Mouse (Mus musculus) fat pad, adult 2 months (tissue): ENCODE results near the gene App.

Experiments used
- DNase-seq: peaks from one replicate; pipeline ENCODE4 v3.0.0-alpha.2; 2011; ENCODE audit warnings: low read depth, low spot score; ENCODE audit errors: extremely low read depth

The App gene

GRCm38 (mm10) chr16:85086303-85086702 is 87.3 kb downstream of the App start:
- DNase-seq = no peak

GRCm38 (mm10) chr16:85085902-85086301 is 87.7 kb downstream of the App start:
- no peak for DNase-seq

- DNase-seq = no peak
Observed at GRCm38 (mm10) chr16:85084152-85084551, 89.4 kb downstream of the App start.

GRCm38 (mm10) chr16:85075330-85075729 is 98.2 kb downstream of the App start:
- no peak for DNase-seq

GRCm38 (mm10) chr16:85074889-85075288 is 98.7 kb downstream of the App start:
- DNase-seq = no peak

DNA sequence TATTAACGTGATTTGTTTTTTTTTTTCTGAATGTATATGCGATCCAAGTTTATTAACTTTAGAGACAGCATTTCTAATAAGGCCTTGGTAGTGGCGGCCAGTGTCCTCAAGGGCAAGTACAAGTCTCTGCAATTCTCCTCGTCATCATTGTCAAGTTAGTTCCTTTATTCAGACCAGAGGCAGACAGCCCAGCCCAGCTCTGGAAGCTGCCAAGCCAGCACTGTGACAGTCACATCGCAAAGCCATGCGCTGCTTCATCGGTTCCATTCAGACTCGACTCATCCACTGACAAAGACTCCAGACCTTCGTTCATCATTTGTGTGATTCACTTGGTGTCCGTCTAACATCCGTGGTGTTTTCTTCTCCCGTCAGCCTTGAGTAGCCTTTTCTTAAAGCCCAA is 100.9 kb downstream of the App start:
- DNase-seq = no peak

DNA sequence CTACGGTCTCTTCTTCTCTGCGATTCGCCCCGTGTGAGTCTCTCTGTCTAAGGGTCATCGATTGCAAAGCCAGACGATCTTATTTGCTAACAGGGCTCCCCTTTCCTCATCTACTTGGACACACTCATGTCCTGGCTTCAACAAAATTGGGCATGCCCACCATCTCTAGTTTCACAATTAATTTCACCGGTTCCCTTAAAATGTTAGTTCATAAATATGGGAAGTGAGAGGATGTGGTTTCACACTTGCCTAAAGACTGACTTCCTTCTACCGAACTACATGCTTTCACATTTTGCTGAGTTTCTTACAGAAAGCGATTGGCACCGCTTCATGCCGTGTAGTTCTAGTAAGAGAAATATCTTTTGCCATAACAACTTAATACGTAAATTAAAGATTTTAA is 101.8 kb downstream of the App start:
- DNase-seq = no peak

DNA sequence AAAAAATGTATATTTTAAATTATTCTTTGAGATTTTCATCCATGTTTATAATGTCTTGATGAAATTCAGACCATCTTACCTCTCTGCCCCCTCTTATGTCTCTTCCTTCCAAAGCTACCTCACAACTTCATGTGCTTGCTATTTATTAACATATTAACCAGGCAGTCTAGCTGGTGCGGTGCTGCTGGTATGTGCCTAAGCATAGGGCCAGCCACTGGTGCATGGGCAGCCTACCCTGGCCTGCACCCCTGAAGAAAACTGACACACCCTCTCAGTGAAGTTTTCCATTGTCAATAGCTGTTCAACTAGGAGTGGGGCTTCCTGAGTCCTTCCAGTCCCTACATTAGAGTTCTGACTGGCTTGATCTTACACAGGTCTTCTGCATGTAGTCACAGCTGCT is 102.3 kb downstream of the App start:
- DNase-seq = no peak

DNA sequence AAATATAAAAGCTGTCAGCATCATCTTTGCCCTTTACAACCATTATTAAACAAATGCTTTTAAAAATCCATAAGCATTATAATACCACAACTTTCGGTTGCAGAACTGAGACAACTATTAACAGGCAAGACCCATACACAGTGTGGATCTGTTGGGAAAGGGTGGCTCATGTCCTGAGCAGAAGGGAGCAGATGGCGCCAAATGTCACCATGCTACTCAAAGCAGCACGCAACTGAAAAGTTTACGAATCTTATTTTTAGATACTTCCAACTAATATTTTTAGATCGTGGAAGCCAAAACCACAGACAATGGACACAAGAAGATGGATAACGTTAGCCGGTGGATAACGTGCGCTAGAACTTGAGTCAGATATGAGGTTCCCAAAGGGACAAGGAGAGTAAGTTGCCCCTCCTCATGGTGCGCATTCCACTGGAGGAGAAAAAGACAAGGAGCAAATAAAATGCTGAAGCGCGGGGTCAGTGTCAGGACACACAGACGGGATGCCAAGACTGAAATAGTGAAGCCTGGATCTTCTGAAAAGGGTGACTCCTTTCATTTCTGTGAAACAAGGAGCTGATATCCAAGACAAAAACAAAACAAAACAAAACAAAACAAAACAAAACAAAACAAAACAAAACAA is 106.2 kb downstream of the App start:
- DNase-seq = no peak

GRCm38 (mm10) chr16:85066227-85066626 is 107.3 kb downstream of the App start:
- no peak for DNase-seq

DNA sequence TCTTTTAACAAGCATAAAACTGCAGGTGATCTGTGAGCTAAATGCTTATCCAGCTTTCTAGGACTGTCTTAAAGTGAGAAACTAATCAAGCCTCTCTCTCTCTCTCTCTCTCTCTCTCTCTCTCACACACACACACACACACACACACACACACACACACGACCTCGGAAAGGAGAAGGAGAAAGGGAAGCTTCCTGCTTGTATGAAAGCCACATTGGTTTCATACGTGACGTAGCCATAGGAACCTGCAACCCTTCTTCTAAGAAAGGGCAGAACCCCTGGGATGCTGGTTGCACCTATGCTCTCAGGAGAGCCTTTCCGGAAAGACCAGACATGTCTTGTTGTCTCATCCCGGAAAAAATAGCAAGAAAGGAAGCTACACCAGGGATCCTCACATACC is 108.8 kb downstream of the App start:
- DNase-seq = no peak

- no peak for DNase-seq
Observed at GRCm38 (mm10) chr16:85062732-85063131, 110.8 kb downstream of the App start.

- no peak for DNase-seq
Observed at GRCm38 (mm10) chr16:85061725-85062124, 111.8 kb downstream of the App start.

- DNase-seq = no peak
Observed at GRCm38 (mm10) chr16:85058138-85058537, 115.4 kb downstream of the App start.

- no peak for DNase-seq
Observed at GRCm38 (mm10) chr16:85056212-85056611, 117.4 kb downstream of the App start.

DNA sequence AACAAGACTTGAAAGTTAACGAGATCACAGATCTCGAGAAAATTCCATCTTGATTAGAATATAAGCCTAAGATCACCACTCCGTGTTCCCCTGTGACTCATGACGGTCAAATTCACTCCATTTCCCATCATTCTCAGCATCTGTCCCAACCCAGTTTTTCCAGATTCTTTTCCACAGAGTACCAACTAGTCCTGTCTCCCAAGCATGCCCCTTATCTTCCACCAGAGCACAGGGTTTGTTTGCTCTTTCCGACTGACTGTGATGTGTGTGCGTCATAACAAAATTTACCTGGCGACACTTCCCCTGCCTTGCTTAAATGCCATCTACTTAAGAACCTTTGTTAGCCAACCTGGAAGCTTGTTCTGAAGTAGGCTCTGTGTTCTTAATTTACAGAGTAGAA is 119.6 kb downstream of the App start:
- DNase-seq = no peak

DNA sequence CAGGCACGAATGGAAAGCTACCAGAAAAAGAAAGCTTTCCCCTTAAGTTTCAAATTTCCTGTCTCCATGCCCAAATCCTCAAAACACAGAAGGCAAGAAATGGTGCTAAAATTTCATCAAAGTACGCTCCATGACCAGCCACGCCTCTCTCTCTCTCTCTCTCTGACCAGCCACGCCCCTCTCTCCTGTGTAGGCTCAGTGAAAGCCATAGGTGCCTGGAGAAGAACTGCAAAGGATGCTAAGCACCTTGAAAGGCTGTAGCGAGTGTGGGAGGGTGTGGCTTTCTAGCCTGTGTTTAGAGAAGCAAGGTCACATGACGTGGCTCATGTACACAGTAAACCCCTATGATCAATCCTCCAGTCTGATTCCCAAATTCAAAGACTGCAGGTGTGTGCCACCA is 126.3 kb downstream of the App start:
- no peak for DNase-seq

- no peak for DNase-seq
Observed at GRCm38 (mm10) chr16:85041153-85041959, 132.2 kb downstream of the App start.

- DNase-seq = no peak
Observed at GRCm38 (mm10) chr16:85038731-85039130, 134.8 kb downstream of the App start.

DNA sequence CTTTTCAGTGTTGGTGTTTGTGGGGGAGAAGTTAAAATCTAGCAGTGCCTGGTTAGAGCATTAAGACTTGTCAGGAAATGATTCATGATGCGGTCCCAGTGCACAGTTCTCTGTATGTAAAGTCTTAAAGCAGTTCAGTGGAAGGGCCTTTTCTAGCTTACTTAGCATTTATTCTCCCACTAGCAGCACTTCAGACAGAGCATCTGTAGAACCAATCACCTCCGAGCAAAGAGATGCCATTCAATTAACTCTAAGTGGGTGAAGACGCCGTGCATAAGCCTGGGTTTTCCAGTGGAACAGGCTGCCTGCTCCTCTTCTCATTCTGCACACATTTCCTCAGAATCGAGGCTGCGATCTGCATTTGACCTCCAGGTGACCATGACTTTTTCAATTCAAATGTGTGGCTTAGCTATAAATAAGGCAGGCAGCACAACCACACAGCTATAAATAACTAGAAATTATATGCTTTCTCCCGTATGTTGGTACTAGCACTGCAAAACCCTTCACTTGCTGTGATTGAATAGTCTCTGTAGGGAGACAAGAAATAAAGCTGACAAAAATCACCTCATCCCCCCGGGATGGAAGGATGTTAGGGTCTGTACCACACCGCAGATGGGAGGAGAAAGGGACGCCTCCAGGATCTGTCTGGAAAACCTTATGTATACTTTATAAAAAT is 135.5 kb downstream of the App start:
- no peak for DNase-seq

- DNase-seq = no peak
Observed at GRCm38 (mm10) chr16:85035815-85036214, 137.8 kb downstream of the App start.

GRCm38 (mm10) chr16:85033747-85034146 is 139.8 kb downstream of the App start:
- no peak for DNase-seq
